Mouse (Mus musculus): Measurements from ENCODE around the gene Fap.

Gene Fap

DNA sequence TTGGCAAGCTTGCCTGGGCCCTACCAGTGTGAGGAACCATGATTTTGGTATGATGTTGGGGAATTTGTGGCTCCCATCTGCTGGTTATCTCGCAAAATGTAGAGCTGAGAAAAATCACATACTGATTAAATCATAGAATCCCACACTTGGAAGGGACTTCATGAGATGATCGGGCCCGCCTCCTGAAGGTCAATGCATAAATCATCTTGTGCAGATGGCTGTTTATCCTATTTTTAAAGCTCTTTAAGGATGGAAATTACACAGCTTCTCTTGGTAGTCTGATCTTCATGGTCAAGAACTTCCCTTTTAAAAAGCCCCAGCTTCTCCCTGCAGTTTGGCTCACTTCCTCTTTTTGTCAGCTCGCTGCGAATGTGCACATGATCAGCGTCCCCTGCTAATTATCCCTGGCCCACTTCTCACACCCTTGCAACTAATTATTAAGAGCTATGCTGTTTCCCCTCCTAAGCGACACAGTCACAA lies 113.6 kb downstream of the Fap start:
- DNase-seq (ENCODE audit: low spot score) = peak; percentile 49

DNA sequence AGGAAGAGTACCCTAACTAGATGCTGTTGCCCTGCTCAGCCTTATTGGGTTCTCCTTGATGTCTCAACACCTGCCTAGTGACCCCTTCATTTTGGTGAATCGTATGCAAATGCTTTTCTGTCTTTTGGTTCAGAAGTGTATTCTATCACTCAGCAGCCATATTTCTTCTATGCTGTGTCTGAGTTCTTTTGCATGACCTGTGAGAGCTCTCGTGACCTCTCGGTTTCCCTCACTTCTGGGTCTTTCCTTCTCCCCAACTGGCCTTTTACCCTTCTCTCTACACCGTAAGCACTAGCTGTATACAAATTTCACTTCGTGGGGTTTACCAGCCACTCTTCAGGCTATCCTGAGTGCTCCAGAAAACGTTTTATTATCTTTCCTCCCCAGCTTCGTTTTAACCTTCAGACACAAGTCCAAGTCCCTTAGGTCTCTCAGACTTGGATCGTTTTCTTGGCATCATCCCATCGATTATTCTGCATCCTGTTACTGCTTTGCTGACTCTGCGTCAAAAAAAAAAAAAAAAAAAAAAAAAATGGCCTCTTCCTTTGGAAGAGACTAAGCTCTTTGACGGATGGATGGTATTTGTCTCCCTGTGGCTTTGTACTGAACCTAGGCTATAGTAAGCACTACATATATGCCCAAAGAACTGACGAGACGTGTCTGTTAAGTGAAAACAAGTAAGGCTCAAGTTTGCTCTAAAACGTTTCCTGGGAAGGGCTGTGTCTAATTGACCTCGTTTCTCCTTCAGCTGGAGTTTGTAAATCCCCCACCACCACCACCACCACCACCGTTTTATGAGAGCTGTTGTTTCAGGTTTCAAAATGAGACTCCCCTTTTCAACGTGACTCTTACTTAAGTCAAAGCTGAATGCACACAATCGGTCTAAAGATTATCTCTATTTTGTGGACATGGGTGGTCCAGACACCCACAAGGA lies 114.4 kb downstream of the Fap start:
- no peak for DNase-seq (ENCODE audit: low spot score)

DNA sequence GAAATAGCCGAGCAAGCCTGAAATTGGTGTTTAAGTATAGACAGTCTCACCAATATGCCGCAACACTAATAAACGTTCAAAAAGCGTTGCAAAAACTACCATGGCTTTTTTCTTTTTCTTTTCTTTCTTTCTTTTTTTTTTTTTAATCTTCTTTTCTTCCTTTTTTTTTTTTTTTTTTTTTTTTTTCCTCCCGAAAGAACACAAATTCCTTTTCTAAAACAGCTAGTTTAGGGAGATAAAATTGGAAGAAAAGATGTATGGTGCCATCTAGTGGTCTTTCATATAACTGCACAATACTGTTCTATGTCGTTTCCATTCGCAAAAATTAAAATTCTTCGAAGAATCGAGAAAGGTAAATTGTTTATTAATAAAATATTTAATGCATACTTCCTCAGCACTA lies 115.8 kb downstream of the Fap start:
- peak; percentile 28 for DNase-seq (ENCODE audit: low spot score)

DNA sequence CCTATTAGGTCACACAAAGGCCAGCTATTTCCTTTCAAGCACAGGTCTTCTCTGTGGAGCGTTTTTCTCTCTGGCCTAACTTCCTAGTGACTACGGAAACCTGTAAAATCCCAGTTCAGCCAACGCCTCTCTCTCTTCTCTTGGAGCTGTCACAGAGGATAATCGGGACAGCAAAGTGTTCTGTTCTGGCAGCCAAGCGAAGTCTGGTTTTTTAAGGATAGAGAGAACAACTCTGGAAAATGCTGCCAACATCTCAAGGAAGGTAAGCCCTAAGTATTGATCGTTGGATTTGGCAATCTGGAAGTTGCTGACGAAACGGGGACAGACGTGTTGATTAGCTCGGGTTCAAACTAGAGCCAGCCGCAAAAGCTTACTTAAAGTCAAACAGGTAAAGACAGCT lies 118.9 kb downstream of the Fap start:
- DNase-seq (ENCODE audit: low spot score) = no peak

DNA sequence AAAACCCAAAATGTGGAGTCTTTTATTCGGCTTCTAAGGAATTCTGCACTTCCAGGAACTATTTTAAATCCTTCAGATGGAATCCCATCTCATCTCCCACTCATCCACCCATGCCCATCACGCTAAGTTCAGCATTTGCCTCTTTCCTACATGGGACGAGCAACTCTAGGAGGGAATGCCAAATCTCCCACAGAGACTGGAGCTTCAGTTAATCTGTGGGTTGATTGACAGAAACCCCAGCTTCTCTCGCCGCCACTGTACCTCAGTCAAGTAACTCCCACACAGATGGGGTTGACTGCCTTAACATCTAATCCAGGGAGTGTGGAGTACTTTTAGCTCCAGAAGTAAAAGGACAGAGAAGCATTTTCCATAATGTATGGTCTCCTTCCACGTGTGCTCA lies 119.8 kb downstream of the Fap start:
- no peak for DNase-seq (ENCODE audit: low spot score)
